Mouse (Mus musculus) bone marrow, adult 2 months (tissue): ENCODE data around the gene Mxra8.

Experiments
- CTCF ChIP-seq: fragments of 200-500 bp; IDR thresholded peaks from 2 replicates; pipeline ENCODE4 v1.5.1; 2011; ENCODE audit warnings: low read length, control low read depth; ENCODE audit not compliant: control insufficient read depth, insufficient read depth
- POLR2A ChIP-seq: fragments of 200-500 bp; IDR thresholded peaks from 2 replicates; pipeline ENCODE4 v1.6.1; 2011; ENCODE audit warnings: low read depth, mild to moderate bottlenecking, control low read depth, low read length, borderline replicate concordance; ENCODE audit not compliant: control insufficient read depth

DNA sequence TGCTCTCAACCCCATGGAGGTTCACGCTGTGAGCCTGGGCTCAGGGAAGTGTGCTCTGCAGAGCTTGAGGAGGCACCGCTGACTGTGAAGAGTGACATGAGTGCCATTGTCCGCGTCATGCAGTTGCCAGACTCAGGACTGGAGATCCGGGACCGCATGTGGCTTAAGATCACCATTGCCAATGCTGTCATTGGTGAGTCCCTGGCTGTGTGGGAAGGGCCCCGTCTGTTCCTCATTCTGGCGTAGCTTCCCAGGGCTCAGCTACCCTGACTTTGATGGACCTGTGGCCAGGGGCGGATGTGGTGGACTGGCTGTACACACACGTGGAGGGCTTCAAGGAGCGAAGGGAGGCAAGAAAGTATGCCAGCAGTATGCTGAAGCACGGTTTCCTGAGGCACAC lies 16.6 kb downstream of the Mxra8 start:
- TF ChIP-seq CTCF: no peak
- TF ChIP-seq POLR2A: no peak
